Mouse (Mus musculus) spleen, postnatal 36 days (tissue): ENCODE measurements around the gene Gm28308.
A peak's percentile ranks its signal among the peaks of the same experiment; 100 is the strongest.

Experiments used
- DNase-seq, 2 experiments: peaks; one replicate each; pipeline ENCODE4 v3.0.0; 2022; ENCODE audit warnings: low spot score in 2 of 2, mixed read lengths in 1 of 2

The Gm28308 gene

DNA sequence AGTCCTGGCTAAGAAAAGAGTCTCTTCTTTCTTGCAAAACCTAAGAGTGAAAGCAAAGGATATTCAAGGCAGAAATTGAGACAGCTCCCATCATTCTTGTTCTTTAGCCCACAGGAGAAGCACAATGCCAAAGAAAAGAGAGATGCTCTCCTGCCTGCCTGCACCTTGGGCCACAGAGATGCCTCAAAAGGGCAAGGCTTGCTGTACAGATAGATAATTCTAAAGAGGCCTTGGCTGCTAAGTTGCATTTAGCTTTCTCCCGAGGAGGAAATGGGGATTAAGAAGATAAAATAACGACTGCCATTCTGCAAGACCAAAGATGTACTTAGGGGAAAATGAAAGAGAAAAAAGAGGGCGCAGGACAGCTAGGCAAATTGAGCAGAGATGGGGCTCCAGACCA is 33.8 kb upstream of the Gm28308 start:
- no peak for DNase-seq

GRCm38 (mm10) chr6:52246403-52246803 is 33.3 kb upstream of the Gm28308 start:
- DNase-seq: no peak

- DNase-seq: no peak
Observed at GRCm38 (mm10) chr6:52245757-52246142, 32.6 kb upstream of the Gm28308 start, which contains the start of gene Hoxa11. TSS of gene Hoxa11 (minus strand) at chr6:52245810.

DNA sequence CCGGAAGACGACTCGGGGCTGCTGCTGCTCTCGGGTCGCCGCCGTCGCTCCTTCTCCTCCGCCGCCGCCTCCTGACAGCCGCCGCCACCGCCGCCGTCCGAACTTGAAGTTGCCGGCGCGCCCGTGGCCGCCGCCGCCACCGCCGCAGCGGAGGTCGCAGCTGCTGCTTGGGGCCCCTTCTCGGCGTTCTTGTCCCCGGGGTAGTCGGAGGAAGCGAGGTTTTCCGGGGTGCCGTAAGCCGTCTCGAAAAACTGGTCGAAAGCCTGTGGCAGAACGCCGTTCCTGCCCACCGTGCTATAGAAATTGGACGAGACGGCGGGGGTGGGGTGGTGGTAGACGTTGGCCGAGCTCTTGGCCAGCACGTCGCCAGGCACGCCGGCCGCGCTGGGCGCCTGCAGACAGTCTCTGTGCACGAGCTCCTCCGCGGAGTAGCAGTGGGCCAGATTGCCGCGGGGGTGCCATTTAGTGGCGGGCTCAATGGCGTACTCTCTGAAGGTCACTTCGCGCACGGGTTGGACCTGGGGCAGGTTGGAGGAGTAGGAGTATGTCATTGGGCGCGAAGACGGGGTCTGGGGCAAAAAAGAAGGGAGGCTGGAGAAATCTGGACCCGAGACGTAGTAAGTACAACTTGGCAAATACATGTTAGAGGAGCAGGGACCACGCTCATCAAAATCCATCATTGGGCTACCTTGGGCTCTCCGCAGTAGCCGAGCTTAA is 32.1 kb upstream of the Gm28308 start:
- DNase-seq: no peak

DNA sequence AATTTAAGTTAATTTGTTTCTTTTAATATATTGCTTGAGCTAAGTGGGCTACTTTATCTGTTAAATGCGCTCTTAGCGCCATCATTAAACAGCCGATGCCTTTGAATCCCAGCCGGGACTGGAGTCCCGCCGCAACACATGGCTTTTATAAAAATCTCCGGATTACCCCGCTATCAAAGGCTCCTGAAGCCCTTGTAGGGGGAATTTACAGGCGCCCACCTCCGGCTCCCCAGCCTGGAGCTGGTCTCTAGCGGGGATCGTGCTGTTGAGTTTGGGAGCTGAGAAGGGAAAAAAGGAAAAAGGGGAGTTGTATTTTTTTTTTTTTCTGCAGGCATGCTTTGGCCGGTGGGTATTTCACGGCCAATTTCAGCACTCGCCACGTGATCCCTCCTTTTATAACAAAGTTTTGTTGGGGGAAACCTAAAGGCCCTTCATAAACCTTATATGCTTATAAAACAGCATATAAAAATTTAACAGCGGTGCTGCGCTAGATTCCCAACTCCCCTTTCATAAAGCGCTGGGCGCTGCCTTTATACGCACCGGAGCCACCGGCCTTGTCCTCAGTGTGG is 31.4 kb upstream of the Gm28308 start:
- no peak for DNase-seq

DNA sequence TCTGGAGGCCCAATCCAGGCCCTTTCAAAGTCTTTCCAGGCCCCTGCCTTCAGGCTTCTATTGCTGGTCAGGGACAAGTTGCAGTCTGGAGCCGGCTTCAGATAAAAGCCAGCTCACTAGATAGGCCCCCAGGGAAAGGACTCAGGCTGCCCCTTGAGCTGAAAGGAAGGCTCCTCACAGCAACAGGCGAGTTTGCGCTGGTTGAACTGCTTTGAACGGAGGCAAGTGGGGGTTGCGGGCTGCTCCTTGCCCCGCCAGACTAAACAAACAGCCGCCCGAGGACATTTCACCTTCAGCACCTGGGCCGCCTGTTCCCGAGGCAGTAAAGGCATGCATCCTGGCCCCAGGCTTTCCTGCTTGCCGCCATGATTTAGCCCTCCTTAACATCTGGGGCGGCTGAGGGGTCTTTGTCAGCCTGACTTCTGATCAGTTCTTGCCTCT is 30.6 kb upstream of the Gm28308 start:
- no peak for DNase-seq

- no peak for DNase-seq
Observed at GRCm38 (mm10) chr6:52242801-52243332, 29.7 kb upstream of the Gm28308 start.

- DNase-seq: no peak
Observed at GRCm38 (mm10) chr6:52241001-52241621, 28.0 kb upstream of the Gm28308 start.

DNA sequence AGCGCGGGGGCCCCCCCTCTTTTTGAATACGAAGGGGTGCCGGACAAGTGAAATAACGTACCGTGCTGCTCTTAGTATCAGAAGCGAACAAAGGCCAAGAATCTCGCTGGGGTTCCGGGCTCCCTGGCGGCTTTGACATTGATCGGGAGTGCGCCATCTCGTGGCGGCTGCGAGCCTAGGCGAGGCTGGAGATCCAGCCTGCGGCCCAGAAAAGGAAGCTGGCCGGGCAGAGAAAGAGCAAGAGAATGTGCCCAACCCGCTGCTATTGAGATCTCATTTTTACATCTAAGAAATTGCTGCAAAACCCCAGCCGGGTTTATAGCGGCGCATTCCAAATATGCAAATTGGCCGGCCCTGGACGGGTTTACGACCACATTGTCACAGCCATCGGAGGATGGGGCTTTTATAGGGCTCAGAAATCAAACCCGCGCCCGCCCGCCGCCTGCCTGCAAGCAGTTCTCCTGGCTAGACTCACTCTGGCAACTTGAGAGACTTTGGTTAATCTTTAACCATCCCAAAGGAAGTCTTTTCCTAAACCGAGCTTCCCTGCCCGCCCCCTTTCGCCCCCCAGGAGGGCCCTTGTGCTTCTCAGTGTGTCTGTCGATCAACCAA is 27.4 kb upstream of the Gm28308 start, which contains the start of gene Hoxa10:
Gene Hoxa10 (minus strand): TSS at position 466 of the 612 bp plus-strand sequence.
- DNase-seq: peak; percentile 56 to 60

- no peak for DNase-seq
Observed at GRCm38 (mm10) chr6:52239625-52240388, 26.7 kb upstream of the Gm28308 start.

DNA sequence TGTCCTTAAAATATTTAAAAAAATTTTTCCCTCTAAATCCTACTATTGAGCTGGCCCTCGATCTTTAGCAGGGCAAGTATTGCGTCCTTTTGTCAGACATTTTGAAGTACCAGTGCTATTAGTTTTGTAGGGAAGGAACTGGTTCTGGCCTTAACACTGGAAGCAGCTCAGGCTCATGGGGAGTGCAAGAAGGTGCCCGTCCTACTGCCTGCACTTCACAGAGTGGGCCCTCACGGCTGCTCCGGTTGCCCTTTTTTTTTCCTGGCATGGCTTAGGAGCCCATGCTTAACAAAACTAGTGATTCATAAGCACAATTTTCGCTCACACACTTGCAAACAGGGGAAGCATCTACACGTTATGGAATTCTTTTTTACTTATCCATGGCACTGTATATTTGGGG is 25.8 kb upstream of the Gm28308 start:
- no peak for DNase-seq

DNA sequence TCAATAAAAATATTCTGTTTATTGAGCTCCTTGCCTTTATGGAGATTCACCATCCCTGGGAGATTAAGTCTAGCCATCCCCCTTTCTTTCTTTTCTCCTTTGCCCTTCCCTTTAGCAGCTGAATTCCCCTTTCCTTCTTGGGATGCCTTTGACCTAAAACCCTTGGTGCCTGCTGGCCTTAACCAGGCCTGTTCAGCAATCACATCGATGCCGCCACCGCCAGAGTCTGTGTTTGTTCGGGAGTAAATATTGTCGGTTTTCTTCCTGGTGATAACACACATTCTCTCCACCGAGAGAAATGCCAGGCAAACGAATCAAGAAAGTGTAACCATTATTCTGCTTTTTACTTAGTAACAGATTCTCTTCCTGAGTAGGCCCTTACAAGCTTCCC is 25.0 kb upstream of the Gm28308 start:
- DNase-seq: no peak

GRCm38 (mm10) chr6:52237346-52238154 is 24.4 kb upstream of the Gm28308 start:
- no peak for DNase-seq

- DNase-seq: no peak
Observed at GRCm38 (mm10) chr6:52236806-52237205, 23.7 kb upstream of the Gm28308 start.

GRCm38 (mm10) chr6:52235866-52236265 is 22.7 kb upstream of the Gm28308 start:
- DNase-seq: no peak

DNA sequence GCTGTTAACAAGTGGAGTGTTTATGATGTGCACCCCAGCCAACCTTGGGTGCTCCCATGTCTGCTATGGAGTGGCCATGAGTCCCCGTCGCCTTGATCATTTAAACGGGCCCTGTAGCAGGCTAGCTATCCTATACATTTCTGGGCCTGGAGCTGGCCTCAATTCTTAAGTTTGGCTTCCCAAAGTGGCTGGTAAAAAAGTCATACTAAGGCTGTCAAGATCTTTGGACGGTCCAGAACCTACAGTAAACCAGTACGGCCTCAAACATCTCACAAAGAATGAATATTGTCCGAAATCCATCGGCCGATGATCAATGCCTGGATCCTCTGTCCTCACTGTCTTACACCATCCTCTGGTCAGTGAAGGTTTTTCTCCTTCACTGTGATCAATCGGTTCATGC is 22.1 kb upstream of the Gm28308 start:
- no peak for DNase-seq

DNA sequence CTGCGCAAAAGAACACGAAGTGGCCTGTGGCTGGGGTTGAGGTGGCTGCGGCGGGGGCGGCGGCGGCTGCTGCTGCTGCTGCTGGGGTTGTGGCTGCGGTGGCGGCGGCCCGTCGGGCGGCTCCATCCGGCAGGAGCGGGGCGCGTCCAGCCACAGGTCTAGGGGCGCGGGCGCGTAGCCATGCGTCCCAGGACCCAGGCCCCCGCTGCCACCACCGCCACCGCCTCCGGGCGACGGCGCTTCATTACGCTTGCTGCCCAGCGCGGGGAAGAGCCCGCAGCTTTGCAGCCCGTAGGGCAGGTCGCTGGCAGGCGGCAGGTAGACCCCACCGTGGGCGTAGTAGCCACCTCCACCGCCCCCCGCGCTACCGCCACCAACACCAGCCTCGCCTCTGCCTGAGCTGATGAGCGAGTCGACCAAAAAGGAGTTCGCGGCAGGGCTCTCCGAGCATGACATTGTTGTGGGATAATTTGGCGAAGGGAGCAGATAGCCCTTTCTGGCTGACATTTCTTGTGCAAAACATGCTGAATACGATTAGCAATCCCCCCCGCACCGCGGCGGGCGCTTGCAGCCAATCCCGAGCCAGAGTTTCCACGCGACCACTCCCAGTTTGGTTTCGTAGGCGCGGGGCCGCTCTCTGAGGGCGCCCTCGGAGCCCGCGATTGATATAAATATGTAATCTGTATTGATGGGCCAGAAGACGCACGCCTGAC is 21.4 kb upstream of the Gm28308 start:
- DNase-seq: no peak

DNA sequence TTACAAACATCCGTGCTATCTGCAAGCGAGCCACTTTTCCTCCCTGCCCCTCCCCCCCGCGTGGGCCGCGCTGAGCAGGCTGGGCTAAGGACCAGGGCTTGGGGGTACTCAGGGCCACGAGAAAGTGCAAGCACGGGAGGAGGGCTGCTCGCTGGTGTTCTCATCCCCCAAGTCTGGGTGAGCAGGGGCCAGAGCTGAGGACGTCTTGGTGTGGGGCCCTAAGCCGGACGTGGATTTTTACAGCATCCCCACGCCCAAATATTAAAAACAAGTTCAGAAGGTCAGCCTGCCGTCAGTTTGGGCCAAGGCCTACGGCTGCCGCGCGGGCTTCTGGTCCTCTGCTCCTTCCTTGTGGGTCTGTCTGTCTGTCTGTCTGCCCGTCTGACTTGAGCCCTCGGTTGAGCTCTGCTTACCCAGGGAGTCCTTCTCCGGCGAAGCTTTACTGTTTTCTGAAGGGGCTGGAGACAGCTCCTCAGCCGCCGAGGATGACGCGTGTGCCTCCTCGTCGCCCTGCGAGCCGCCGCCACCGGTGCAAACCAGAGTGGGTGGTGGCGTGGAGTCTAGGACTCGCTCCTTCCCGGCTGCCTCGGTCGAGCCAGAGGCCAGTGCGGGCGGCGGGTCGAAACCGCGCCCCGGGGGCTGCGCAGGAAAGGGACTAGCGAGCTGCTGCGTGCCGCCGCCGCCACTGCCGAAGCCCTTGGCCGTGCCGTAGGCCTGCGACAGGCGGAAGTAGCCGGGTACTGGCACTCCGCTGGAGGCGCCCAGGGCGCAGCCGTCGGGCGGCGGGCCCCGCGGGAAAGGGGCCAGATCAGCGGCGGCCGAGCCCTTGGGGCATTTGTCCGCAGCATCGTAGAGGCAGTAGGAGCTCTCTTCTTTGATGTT is 20.6 kb upstream of the Gm28308 start:
- DNase-seq: no peak

DNA sequence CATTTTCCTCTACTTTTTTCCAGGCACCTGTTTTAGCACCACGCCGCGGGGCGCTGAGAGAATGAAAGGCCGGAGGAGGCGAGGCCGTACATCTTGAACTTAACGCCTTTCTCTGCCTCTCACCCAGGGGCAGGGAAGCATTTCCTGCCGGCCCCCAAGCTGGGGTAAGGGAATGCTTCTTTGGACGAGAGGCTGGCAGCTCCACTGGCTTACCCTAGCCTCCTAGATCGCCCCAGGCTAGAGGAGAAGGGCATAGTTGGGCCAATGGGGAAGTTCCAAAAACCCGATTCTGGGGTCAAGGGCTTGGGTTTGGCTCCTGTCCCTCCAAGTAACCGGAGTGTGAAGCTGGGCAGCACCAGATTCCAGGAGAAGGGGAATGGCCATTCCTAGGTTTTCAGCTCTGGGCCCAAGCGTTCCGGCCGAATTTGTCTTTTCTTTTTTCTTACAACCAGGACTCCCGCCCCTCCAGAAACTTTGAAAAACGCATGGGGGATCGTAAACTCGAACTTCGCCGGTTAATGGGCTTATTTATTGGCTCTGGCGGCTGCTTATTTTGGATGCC is 19.9 kb upstream of the Gm28308 start:
- DNase-seq: no peak
